Mouse (Mus musculus) cerebellum, adult 9-10 months (tissue): ENCODE data around the gene Cebpg.

ENCODE experiments used
- DNase-seq: peaks from one replicate; pipeline ENCODE4 v3.0.0; 2022

The Cebpg gene

DNA sequence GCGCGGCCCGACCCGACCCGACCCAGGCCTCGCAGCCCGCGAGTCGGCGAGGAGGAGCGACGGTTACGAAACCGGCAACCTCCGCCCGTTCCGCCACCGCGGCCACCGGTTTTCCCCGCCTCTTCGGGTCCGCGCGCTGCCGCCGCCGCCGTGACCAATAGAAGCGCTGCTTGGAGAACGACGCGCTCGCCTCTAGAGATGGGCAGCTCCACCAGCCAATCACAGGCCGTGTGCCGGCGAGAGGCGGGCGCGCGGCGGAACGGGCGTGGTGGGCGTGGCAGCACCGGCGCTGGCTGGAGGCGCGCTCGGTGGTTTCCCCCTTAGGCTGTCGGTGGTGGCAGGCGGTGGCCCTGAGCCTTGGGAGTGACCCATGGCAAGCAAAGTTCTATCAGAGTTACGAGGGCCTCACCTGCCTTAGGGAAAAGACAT is at the start of gene Cebpg:
Gene Cebpg, minus strand, starts transcription at position 138 of the 429 bp plus-strand sequence.
- DNase-seq: peak; percentile 98

DNA sequence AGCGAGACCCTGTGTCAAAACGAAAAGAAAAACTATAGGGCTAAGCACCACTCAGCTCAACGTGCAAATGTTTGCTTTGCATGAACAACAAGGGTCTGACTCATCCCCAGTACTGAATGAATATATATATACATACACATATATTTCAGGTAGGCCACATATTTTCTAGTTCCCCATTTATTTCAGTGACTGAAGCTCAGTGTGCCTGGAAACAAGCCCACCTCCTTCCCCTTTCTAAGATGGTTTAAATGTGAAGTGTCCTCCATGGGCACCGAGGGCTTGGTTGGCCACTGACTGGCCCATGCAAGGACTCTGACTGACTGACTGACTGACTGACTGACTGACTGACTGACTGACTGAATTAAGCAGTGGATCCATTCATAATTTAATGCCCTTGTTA is 43.2 kb upstream of the Cebpg start:
- DNase-seq: no peak

DNA sequence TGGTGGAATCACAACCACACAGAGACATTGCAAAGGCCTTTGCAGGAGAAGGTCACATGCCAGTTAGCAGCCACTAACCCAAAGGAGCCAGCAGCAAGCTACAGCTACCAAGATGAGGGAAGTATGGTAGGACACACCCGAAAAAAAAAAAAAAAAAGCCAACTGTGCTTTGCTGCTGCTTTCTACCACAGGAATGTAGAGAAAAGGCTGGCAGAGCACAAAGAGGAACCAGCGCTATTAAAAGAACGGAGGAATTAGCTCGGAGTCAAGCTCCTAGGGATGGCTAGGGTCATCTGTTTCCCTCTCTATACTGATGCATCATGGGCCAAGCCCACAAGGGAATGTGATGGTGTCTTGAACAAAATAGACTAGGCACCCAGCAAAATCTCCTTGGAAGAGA is 42.4 kb upstream of the Cebpg start:
- no peak for DNase-seq

DNA sequence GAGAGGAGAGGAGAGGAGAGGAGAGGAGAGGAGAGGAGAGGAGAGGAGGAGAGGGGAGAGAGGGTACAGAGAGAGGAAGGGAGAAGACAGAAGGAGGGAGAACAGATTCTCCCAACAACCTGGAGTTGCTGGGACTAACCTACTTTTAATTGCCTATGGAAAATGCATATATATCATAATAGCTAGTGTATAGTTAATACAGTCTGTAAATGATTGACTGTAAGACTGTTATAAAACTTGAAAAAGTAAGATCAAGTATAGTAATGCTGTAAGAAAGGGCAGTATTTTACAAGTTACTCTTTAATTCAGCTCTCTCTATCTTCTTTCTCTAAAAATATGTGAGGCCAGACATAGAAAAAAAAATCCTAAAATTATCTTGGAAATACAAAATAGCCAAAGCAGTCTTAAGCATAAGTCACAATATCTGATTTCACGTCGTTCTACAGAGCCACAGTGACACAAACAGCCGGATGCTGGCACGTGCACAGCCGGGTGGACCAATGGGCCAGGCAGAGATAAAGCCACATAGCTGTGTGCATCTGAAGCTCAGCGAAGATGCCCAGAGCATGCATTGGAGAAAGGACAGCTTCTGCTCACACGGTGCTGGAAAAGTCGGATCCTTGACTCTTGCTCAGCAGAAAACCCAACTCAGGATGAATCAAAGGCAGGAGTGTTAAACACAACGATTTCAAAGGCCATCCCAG is 38.8 kb upstream of the Cebpg start:
- DNase-seq: no peak

DNA sequence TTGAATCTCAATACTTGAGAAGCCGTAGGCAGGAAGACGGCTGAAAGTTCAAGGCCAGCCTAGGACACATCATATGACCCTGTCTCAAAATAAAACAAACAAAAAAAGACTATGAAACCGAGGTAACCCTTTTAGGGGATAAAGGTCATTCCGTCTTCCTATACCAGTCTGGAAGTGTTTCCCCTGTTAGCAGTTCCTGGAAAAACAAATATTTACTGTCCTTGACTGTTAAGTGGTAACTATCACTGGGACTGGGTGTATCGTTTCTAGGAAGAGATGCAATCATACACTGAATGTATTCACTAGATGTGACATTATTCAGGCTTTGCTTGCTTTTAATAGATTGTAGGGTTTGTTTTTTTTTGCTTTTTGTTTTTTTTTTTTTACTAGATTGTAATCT is 34.2 kb upstream of the Cebpg start:
- no peak for DNase-seq

DNA sequence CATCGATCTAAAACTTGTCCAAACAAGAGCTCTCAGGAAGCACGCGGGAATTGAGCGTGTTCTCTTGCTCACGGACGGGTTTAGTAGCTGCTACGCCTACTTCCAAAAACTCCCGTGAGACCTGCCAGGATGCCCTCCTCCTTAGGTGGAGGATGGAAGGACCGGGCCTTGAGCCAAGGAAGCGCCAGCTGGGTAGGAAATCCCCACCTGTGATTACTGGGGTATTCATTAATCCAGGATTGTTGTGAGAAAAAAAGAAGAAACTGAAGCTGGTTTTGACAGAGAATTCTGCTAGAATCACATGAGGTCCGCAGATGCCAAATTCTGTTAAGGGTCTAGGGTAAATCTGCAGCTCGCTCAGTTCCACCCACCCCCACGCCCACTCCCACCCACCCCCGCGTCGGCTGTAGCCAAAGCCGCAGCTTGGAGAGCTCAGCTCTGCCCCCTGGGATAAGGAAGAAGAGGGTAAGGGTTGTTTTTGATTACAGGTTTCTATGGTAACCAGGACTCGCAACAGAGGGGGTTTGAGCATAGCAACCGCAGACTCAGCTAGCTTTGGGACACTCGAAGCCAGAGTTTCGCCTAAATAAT is 30.0 kb upstream of the Cebpg start:
- DNase-seq: peak; percentile 11

DNA sequence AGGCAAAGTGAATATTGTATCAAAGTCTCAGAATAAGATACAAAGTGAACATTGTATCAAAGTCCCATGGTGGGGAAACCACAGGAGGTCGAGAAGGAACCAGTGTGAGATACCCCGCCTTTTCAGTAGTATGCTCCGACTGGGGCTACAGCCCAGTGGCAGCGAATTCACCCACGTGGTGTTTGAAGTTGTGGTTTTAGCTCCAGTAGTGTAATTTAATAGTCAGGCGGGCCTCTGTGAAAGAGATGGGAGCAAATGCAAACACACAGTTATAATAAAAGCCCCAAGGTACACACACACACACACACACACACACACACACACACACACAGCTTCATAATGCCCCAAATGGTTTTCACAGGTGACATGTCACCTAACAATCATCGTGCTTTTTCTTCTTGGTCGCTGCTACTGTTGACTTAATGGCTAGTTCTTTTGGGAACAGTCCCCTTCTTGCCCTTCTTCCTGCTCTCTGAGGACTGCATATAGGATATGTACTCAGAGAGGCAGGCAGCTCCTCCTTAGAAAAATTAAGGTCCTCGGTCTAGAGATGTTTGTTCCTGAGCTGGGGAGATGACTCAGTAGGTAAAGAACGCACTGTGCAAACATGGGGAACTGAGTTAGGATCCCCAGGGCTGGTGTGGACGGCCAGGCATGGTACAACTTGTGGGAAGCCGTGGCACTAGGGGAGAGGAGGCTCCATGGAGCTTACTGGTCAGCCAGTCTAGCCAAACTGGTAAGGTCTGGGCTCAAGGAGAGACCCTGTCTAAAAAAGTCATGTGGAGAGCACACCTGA is 28.4 kb upstream of the Cebpg start:
- no peak for DNase-seq

DNA sequence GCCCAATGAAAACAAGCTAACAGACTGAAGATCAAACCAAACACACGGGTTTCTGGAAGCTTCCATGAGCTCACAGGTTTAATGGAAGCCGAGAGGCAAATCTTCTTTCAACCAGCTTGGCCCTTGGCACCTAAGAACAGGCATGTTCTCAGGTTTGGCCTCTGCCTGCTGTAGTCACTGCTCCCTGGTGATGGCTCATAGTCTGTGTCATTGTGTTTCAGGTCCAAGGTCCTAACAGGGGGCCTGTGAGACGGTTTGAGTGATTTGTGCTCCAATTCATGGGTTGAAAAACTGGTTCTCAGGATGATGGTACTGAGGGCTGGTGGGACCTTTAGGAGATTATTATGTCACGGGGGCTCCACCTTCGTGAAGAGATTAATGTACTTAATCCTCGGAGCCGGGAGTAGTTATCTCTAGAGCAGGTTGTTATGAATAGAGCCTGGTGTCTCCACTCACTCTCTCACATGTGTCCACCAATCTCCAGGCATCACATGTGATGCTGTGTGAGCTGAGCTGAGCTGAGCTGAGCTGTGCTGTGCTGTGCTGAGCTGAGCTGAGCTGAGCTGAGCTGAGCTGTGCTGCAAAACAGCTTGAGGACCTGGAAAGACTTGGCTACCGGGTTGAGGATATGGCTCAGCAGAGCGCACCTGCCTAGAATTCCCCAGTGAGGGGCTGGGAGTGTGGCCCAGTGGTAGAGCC is 25.2 kb upstream of the Cebpg start:
- no peak for DNase-seq

DNA sequence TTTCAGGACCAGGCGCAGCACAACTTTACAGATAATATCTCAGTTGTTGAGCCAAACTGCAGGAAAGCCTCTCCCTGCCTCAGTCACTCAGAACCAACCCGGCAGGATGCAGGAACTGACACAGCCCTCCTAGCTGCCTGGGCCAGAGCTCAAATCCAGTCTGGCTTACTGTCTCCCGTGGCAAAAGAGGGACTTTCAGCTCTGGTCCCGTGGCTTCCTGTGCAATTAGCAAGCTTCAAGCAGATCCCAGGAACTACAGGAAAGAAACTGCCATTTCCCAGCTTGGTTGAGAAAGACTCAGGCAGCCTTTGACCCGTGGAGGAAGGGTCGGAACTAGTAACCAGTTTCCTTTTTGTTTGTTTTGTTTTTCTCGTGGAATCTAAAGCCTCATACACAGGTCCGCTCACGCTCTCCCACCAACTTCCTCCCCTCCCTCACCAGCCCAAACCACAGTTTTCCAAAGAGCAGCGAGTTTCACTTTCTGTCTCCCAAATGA is 24.5 kb upstream of the Cebpg start:
- no peak for DNase-seq

DNA sequence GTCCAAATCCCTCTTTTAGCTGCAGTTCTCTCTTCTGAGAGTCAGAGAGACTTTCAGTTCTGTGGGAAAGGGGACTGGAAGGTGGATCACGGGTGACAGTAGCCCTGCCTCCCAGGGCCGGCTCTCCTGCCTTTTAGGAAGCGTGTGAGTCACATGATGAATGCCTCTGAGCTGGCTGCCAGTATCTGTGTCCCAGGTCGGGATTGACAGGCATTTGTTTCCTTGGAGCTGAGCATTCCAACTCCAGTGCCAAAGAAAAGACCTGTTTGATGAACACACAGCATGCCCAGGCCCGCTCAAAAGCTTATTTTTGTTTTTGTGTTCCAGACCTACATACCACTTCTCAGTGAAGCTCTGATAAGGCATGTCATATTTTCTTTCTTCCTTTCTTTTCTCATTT is 20.3 kb upstream of the Cebpg start:
- DNase-seq: no peak

DNA sequence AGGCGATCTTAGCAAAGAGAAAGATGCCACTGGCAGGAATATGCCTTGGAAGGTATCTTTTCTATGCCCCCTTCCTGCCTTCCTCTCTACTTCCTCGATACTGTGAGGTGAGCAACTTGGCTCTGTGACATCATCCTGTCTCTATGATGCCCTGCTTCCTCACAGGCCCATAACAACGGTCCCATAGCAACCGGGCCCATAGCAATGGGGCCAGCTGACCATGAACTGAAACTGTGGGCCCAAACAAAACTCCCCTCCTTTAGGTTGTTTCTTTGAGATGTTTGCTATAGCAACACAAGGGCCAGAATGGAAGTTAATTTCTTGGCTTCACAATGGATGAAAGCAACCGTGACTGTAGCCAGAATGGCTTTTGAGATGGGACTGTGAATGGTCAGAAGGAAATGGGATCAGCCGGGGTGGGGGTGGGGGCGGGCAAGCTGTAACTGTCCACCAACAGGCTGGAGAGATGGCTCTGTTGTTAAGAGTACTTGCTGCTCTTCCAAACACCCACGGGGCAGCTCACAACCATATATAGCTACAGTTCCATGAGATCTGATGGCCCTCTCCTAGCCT is 10.4 kb upstream of the Cebpg start:
- no peak for DNase-seq

DNA sequence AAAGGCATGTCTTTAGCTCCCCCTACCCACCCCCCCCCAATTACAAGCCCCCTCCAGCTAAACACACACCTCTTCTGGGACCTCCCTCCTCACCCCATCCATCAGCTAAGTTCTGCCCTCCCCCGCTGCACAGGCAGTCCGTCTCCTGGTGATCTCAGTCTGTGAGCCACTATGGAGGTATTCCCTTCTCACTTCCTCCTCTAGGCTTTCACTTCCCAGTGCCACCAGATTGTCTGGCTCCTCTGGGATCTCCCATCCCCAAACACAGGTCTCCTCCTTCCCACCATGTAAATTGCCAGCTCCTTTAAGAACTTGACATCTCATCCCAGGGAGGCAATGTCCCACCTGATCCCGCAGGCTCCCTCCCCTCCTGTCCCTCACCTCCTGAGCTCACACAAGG is 9.6 kb upstream of the Cebpg start:
- no peak for DNase-seq

DNA sequence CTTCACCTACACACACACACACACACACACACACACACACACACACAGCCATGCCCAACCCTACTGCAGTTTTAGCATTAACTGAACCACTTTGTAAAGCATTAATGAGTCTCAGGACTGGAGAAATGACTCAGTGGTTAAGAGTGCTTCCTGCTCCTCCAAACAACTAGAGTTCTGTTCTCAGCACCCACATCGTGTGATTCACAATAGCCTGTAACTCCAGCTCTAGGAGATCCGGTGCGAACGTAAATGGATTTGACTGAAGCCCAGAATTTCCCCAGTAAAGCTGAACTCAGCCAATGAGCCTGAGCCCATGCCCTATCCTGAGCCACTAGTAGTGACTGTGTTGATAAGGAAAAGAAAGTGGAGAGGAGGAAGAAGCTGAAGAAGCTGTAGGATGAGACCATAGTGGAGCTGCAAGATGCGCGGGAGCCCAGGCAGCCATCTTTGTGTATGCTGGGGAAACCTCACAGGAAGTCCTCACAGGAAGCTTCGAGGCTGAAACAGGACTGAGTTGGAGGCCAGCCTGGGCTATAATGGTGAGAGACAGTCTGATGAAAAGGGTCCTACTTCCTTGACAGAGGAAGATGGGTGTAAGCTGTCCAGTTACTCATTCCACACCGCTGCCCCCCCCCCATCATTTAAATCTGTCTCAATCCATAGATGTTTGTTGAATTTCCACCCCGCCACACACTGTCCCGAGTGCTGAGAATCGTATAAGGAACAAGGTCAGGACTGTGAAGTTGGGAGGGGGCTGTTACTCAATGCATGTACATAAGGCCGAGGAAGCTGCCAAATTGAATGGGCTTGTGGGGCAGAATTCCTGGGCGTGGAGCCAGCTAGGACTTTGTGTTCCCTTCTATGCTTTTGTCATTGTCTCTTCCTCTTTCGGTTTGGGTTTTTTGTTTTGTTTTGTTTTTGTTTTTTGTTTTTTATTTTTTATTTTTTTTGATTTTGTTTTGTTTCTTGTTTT is 8.2 kb upstream of the Cebpg start:
- no peak for DNase-seq

DNA sequence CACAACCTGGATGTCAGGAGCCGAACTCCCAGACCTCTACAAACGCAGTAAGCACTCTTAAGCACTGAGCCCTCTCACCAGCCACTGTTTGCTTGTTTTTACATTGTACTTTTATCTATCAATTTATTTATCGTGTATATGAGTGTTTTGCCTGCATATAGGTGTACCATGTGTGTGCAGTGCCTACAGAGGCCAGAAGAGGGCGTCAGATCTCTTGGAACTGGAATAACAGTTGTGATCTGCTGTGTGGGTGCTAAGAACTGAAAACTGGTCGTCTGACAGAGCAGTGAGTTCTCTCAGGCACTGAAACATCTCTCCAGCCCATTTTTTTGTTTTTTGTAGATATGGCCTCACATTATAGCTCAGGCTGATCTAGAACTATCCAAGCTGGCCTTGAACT is 3.1 kb upstream of the Cebpg start:
- no peak for DNase-seq

DNA sequence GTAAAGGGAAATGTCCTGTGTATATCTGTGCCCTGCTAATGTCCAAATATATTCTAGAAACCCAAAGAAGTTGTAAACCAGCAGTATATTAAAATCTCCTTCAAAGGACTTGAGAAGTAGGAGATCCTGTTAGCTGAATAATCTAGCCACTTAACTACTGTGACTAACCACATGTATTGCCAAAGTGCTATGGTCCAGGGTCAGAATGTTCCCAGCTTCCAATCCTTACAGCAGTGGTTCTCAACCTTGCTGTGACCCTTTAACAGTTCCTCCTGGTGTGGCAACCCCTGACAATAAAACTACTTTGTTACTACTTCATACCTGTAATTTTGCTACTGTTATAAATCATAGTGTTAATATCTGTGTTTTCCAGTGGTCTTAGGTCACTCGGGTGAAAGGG is 2.0 kb upstream of the Cebpg start:
- DNase-seq: no peak

DNA sequence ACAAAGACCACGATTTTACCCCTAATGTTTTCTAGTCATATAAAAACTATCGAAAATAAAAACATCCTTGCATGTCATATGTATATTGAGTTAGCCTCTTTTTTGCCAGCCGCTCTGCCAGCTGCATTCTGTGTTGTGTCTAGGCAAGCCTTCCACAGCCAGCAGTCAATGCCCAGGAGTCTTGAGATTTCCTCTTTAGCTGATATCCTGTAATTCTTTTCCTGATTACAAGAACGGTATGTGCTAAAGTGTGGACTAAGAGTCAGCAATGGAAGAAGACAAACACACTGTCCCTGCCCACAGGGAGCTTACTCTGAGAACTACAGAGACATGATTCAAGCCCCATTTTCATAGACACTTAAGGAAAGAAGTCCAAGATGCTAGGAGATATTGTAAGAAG is 1.2 kb upstream of the Cebpg start:
- DNase-seq: no peak

DNA sequence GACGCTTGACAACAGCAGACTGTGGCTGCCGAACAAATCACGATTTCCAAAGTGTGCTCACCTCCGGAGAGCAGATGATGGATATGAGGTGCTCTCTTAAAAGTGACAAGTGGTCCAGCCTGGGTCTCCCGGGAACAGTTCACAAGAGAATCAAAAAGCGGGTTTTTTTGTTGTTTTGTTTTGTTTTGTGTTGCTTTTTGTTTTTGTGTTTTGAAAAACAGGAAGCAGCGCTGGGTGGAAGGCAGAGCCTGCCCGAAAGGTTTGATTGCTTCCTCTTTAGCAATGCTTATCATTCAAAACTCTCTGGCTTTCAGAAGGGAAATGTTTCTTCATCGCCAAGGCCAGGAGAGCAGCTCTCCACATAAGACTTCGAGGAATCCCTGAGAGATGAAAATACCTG is 626 bp upstream of the Cebpg start:
- DNase-seq: no peak

DNA sequence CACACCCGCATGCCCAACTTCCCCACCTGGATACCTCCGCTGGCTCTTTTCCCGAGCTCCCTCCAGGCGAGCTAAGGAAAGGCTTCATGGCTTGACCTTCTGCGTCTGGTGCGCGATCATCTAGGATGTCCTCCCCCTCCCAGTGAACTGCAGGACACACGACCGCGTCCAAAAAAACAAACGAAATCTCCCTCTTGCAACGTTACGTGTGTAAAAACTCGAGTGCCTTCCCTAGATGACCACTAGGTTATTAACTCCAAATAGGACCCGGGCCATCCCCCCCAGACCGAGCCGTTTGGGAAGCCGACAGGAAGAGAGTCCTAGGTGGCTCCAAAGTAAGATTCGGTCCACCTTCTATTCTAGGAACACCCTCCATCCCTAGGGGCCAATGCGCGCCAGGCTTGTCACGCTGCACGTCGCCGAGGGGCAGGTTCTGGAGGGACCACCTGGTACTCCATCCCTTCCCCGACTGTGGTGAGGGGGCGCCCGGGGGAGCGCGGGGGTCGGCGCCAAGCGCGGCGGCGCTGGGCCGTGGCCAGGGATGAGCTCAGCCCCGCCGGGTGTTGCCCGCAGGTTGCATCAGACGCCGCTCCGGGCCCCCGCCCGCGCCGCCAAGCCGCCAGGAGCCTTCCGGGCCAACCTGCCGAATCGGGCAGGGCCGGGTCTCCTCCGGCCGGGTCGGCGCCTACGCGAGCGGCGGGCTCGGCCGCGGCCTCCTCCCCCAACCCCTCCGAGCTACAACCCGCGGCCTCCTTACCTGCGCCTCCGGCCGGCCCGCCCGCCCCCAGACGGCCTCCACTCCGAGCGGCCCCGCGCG is 546 bp downstream of the Cebpg start:
- peak; percentile 77 for DNase-seq

DNA sequence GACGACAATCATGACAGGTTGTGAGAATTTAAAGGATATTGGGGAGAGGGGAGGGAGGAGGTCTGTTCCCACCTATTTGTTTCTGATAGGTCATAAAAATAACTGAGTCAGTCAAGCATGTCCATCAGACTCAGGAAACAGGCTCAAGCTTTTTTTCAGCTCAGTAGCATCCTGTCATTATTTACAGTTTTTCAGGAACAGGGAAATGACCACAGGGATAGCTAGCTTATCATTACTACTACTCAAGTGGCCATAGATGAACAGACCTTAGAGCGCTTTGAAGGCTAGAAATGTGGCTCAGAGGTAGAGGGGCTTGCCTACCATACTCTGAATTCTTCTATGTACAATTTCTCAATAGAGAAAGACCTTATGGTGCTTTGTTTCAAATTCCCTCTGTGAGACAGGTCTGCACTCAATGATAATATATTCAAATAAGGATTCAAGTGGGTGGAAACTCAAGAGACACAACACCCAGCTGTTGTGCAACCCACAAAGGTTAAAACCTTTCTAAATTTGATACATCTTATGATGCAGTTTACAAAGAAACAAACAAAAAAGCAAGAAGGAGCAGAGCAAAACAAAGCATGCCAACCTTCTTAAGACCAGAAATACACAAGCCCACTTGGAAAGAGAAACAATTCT is 1.3 kb downstream of the Cebpg start:
- no peak for DNase-seq

DNA sequence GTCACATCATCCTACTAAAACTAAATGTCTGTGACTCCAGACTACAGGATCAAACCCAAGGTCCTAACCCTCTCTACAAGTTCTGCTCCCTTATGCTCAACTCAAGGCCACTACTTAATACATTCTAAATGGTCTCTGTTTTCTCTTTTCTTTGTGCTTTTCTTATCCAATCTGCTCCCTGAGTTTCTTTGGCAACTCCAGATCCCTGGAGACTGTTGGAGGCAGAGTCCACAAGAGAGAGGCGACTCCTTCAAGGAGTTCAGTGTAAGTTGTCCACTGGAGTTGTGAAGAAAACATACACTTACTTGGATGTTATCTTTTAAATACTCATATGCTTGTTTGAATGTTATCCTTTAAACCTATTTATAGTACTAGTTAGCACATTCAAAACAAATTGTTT is 2.1 kb downstream of the Cebpg start:
- no peak for DNase-seq
